ENCODE assay signal across 10 mouse cellular contexts in the genomic region with DNA sequence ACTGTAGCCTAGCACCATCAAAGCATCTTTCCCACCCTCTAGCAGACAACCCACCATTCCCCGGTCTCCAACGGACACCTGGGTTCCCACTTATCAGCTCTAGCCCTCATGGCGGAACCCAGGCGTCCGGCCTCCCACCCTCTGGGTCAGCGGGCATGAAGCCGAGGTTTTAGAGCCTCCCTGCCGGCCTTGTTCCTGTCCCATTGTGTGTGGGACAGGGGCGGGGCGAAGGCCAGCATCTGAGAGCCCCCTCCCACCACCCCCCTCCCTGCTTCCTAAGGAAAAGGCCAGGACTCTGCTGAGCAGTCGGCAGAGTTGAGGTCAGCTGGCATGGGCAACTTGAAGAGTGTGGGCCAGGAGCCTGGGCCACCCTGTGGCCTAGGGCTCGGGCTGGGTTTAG. TPM values are rescaled to one million over a fixed set of nuclear protein-coding genes. Genes with fewer than 3 reads are reported as not detected.
A peak's percentile ranks its signal among the peaks of the same experiment; 100 is the strongest.
DNase-seq lines count a peak whose midpoint lies in the region; ATAC-seq and TF ChIP-seq lines count a peak whose summit lies in the region.
"Had no signal": no experiment of that assay in that cellular context is flagged by ENCODE, and none has a peak within 500 bp of the region (broad histone marks: within the 10 kb centered on the region; RNA-seq: fewer than 3 reads in every experiment).

A gene (plus strand): TSS at position 303 of the 400 bp plus-strand sequence.

- H3K27me3 ChIP-seq in forebrain, embryonic 13.5 days, result no peaks in the 10 kb centered on the region
- H3K27me3 ChIP-seq in forebrain, postnatal 0 days (ENCODE audit: insufficient read depth, low read length), result no peaks in the 10 kb centered on the region
- H3K27me3 ChIP-seq in hindbrain, postnatal 0 days (ENCODE audit: insufficient read depth, low read length), result no peaks in the 10 kb centered on the region
- no peaks in the 10 kb centered on the region for H3K27me3 ChIP-seq in liver, embryonic 16.5 days (ENCODE audit: control insufficient read depth, insufficient read depth, low read depth, low read length)
- H3K27me3 ChIP-seq: embryonic facial prominence, embryonic 12.5 days had no signal

- H3K27ac ChIP-seq in forebrain, embryonic 13.5 days, result no peak within 1 kb of the TSS
- H3K27ac ChIP-seq in forebrain, postnatal 0 days (ENCODE audit: low read depth, low read length), result no peak within 1 kb of the TSS
- no peak within 1 kb of the TSS for H3K27ac ChIP-seq in hindbrain, postnatal 0 days
- no peak within 1 kb of the TSS; the same call in 1 of the 2 replicates for H3K27ac ChIP-seq in liver, embryonic 16.5 days (ENCODE audit: low read length)
- H3K27ac ChIP-seq: embryonic facial prominence, embryonic 12.5 days had no signal

- no peak for DNase-seq in forebrain, postnatal 0 days
- DNase-seq in gastrocnemius, postnatal 14 days, result peak; percentile 61
- no peak for DNase-seq in hindbrain, postnatal 0 days (ENCODE audit: low spot score)
- DNase-seq in thymus, postnatal 36 days, result no peak
- no peak for DNase-seq in adipocyte (ENCODE audit: low spot score)
- DNase-seq in layer of hippocampus, postnatal 14 days (ENCODE audit: low spot score in 2 of 2), result no peak

- 20% methylated on average over 12 of the region's 12 CpGs for WGBS in forebrain, embryonic 13.5 days
- 34% methylated on average over 12 of the region's 12 CpGs for WGBS in forebrain, postnatal 0 days
- 28% methylated on average over 12 of the region's 12 CpGs for WGBS in hindbrain, postnatal 0 days
- WGBS in liver, embryonic 16.5 days (ENCODE audit: insufficient replicate concordance), result 38% methylated on average over 12 of the region's 12 CpGs

- intact Hi-C loops in gastrocnemius, postnatal 14 days (cut with DNase I; ENCODE audit: low total_unique reads), result no loop called here

- 0 out of 2 replicates have a peak, but pooled peaks cover 7% of the 10 kb centered on the region for H3K4me1 ChIP-seq in forebrain, embryonic 13.5 days
- H3K4me1 ChIP-seq in forebrain, postnatal 0 days (ENCODE audit: insufficient read depth), result no peaks in the 10 kb centered on the region
- no peaks in the 10 kb centered on the region for H3K4me1 ChIP-seq in hindbrain, postnatal 0 days (ENCODE audit: insufficient read depth, low read length)
- no peaks in the 10 kb centered on the region for H3K4me1 ChIP-seq in liver, embryonic 16.5 days (ENCODE audit: control insufficient read depth, low read depth, low read length)
- H3K4me1 ChIP-seq: embryonic facial prominence, embryonic 12.5 days had no signal

- H3K9me3 ChIP-seq in forebrain, embryonic 13.5 days (replicated peaks), result no peaks in the 10 kb centered on the region
- H3K9me3 ChIP-seq in forebrain, postnatal 0 days (ENCODE audit: low read length), result no peaks in the 10 kb centered on the region
- no peaks in the 10 kb centered on the region for H3K9me3 ChIP-seq in hindbrain, postnatal 0 days (ENCODE audit: low read length)
- H3K9me3 ChIP-seq in liver, embryonic 16.5 days (replicated peaks; ENCODE audit: control insufficient read depth, low read length), result no peaks in the 10 kb centered on the region
- H3K9me3 ChIP-seq: embryonic facial prominence, embryonic 12.5 days had no signal

- no peak within 1 kb of the TSS for H3K4me3 ChIP-seq in forebrain, embryonic 13.5 days
- no peak within 1 kb of the TSS for H3K4me3 ChIP-seq in forebrain, postnatal 0 days (ENCODE audit: low read depth, low read length)
- 0 out of 2 replicates have a peak within 1 kb of the TSS, but pooled peaks have one; percentile 7 for H3K4me3 ChIP-seq in hindbrain, postnatal 0 days (ENCODE audit: low read length)
- peak within 1 kb of the TSS; percentile 9; the same call in 1 of the 2 replicates for H3K4me3 ChIP-seq in liver, embryonic 16.5 days (ENCODE audit: low read depth, low read length)
- H3K4me3 ChIP-seq: embryonic facial prominence, embryonic 12.5 days; myocyte had no signal

- H3K9ac ChIP-seq in forebrain, embryonic 13.5 days, result 0 out of 2 replicates have a peak within 1 kb of the TSS, but pooled peaks have one; percentile 13
- no peak within 1 kb of the TSS for H3K9ac ChIP-seq in forebrain, postnatal 0 days
- no peak within 1 kb of the TSS for H3K9ac ChIP-seq in hindbrain, postnatal 0 days (replicated peaks; ENCODE audit: low read length)
- no peak within 1 kb of the TSS for H3K9ac ChIP-seq in liver, embryonic 16.5 days (ENCODE audit: low read depth, low read length)
- H3K9ac ChIP-seq: embryonic facial prominence, embryonic 12.5 days had no signal

- H3K36me3 ChIP-seq in forebrain, embryonic 13.5 days (ENCODE audit: poor library complexity, severe bottlenecking), result no peaks in the 10 kb centered on the region
- no peaks in the 10 kb centered on the region for H3K36me3 ChIP-seq in forebrain, postnatal 0 days (ENCODE audit: insufficient read depth)
- H3K36me3 ChIP-seq in hindbrain, postnatal 0 days (ENCODE audit: insufficient read depth, low read length), result no peaks in the 10 kb centered on the region
- no peaks in the 10 kb centered on the region for H3K36me3 ChIP-seq in liver, embryonic 16.5 days (ENCODE audit: control insufficient read depth, insufficient read depth)
- H3K36me3 ChIP-seq: embryonic facial prominence, embryonic 12.5 days had no signal

- no peak within 1 kb of the TSS for H3K4me2 ChIP-seq in forebrain, embryonic 13.5 days
- H3K4me2 ChIP-seq in forebrain, postnatal 0 days (ENCODE audit: low read depth), result no peak within 1 kb of the TSS
- 0 out of 2 replicates have a peak within 1 kb of the TSS, but pooled peaks have one; percentile 10 for H3K4me2 ChIP-seq in hindbrain, postnatal 0 days (ENCODE audit: low read depth, low read length)
- H3K4me2 ChIP-seq in liver, embryonic 16.5 days (ENCODE audit: low read depth, low read length), result no peak within 1 kb of the TSS
- H3K4me2 ChIP-seq: embryonic facial prominence, embryonic 12.5 days had no signal

- TF ChIP-seq CTCF in forebrain, postnatal 0 days (IDR thresholded peaks at IDR 0.05; ENCODE audit: low read depth), result no peak
- no peak for TF ChIP-seq CTCF in hindbrain, postnatal 0 days (IDR thresholded peaks at IDR 0.05; ENCODE audit: low read depth)

- ATAC-seq in forebrain, embryonic 13.5 days, result no peak
- no peak for ATAC-seq in forebrain, postnatal 0 days
- ATAC-seq in hindbrain, postnatal 0 days, result no peak
- peak; percentile 47 for ATAC-seq in liver, embryonic 16.5 days (ENCODE audit: low read depth)

RNA-seq across cellular contexts. Expression of the gene that starts here (rescaled TPM):
- polyA plus RNA-seq in forebrain, embryonic 13.5 days (2015; fragmentation: Nextera tagmentation; extraction: Ambion mirVana), result 5.6 and 5.9 TPM in 2 replicates
- total RNA-seq in forebrain, postnatal 0 days (2014; rRNA removed), result 6.1 and 8.3 TPM in 2 replicates
- 6.3 and 6.8 TPM in 2 replicates for polyA plus RNA-seq in forebrain, postnatal 0 days (2015; fragmentation: Nextera tagmentation; extraction: Ambion mirVana)
- 10 to 100 TPM in 1 of 2 experiments, 1 to 10 TPM in 1; 8.6 to 10.6 TPM for total RNA-seq in gastrocnemius, postnatal 14 days (2021)
- 8.7 and 13.3 TPM in 2 replicates for total RNA-seq in hindbrain, postnatal 0 days (2014; rRNA removed)
- polyA plus RNA-seq in hindbrain, postnatal 0 days (2015; fragmentation: Nextera tagmentation; extraction: Ambion mirVana), result 7.2 and 7.4 TPM in 2 replicates
- 2.0 and 2.2 TPM in 2 replicates for polyA plus RNA-seq in liver, embryonic 16.5 days (2015; fragmentation: Nextera tagmentation; extraction: Ambion mirVana)
- 1 to 10 TPM; 9.4 to 10.0 TPM for total RNA-seq in layer of hippocampus, postnatal 14 days (2021)

Comparison
In these comparisons a context has a peak if more than half of its experiments do, and no peak if none do; other contexts are left out.
1. H3K4me3 ChIP-seq: peak in hindbrain, postnatal 0 days (single experiment) and liver, embryonic 16.5 days (single experiment); none in forebrain, embryonic 13.5 days (single experiment) and forebrain, postnatal 0 days (single experiment).